Mouse (Mus musculus): ENCODE data around the gene Arpc1a.

GRCm38 (mm10) chr5:145130191-145130590 is 46.6 kb downstream of the Arpc1a start:
- no peak for TF ChIP-seq HCFC1 (IDR thresholded peaks at IDR 0.05; ENCODE audit: borderline replicate concordance, insufficient read depth, low read length)
- no peak for TF ChIP-seq CHD2 (IDR thresholded peaks at IDR 0.05; ENCODE audit: low read depth, low read length)
